Mouse (Mus musculus) heart, adult 2 months (tissue): ENCODE results near the gene AB124611. TPM values are rescaled to one million over a fixed set of nuclear protein-coding genes. Genes with fewer than 3 reads are reported as not detected.
"Not testable (repeated sequence)": the region's sequence is repeated elsewhere in the genome, so short reads cannot be mapped to it uniquely, and the experiment has no call there.

Experiments used
- DNase-seq, 2 experiments: peaks; one replicate each; pipeline ENCODE4 v3.0.0; 2021
- H3K27ac ChIP-seq: fragments of 200-600 bp; 2 replicates; pipeline ENCODE4 v1.8.1; 2022
- H3K27me3 ChIP-seq: fragments of 200-500 bp; 2 replicates; pipeline ENCODE4 v1.6.1; 2012; ENCODE audit warnings: mild to moderate bottlenecking, low read length, inconsistent platforms, mixed read lengths; ENCODE audit not compliant: control insufficient read depth, insufficient read depth
- H3K36me3 ChIP-seq: fragments of 200-500 bp; 2 replicates; pipeline ENCODE4 v1.6.1; 2012; ENCODE audit warnings: low read length, inconsistent platforms; ENCODE audit not compliant: control insufficient read depth, insufficient read depth
- H3K4me1 ChIP-seq: fragments of 200-500 bp; 2 replicates; pipeline ENCODE4 v1.6.1; 2011; ENCODE audit warnings: low read length; ENCODE audit not compliant: control insufficient read depth, insufficient read depth
- H3K4me3 ChIP-seq: fragments of 200-600 bp; 2 replicates; pipeline ENCODE4 v1.8.1; 2022
- H3K79me2 ChIP-seq: fragments of 200-500 bp; replicated peaks from 2 replicates; pipeline ENCODE4 v1.6.1; 2012; ENCODE audit warnings: mild to moderate bottlenecking, inconsistent platforms, low read length, moderate library complexity, mixed read lengths; ENCODE audit not compliant: control insufficient read depth, insufficient read depth
- H3K9ac ChIP-seq: fragments of 200-500 bp; 2 replicates; pipeline ENCODE4 v1.6.1; 2012; ENCODE audit warnings: low read depth, mild to moderate bottlenecking, control low read depth, inconsistent platforms, low read length, mixed read lengths
- CTCF ChIP-seq: fragments of 200-600 bp; IDR thresholded peaks from 2 replicates; pipeline ENCODE4 v1.8.1; 2022; ENCODE audit warnings: antibody characterized with exemption, mild to moderate bottlenecking, moderate library complexity
- EP300 ChIP-seq: fragments of 200-500 bp; IDR thresholded peaks from 2 replicates; pipeline ENCODE4 v1.6.1; 2011; ENCODE audit warnings: low read depth, low read length, control low read depth; ENCODE audit not compliant: insufficient read depth
- POLR2A ChIP-seq: fragments of 200-500 bp; IDR thresholded peaks from 2 replicates; pipeline ENCODE4 v1.6.1; 2011; ENCODE audit warnings: mild to moderate bottlenecking, low read depth, low read length, control low read depth; ENCODE audit not compliant: insufficient read depth
- WGBS: fragments of 180-500 bp; shearing (Covaris S2); methylation state at CpG from one replicate; pipeline ENCODE4 v1.1.7; 2018; 5-methylcytosine and 5-hydroxymethylcytosine counted together
- intact Hi-C: fragments of 180-260 bp; cut with DNase I; formaldehyde crosslinking; loops from one replicate; pipeline ENCODE4 v1.15.1; 2025
- polyA plus RNA-seq: library from polyadenylated mRNA; depleted of rRNA; stranded (reverse); fragments of >200 nt; gene quantifications from 2 replicates; pipeline ENCODE4 v1.2.3, GENCODE M21; 2012
- total RNA-seq, 2 experiments: library from RNA; stranded (reverse); gene quantifications; 2 replicates each; pipeline ENCODE4 v1.2.3; 2021

AB124611 gene
- total and polyA plus RNA-seq, 3 experiments: 1.4 to 2.4 (median 1.5) TPM

GRCm38 (mm10) chr9:21527100-21527801 lies 1.3 kb downstream of the AB124611 start:
- no peaks in the 10 kb centered on the region for H3K79me2 ChIP-seq
- no peak overlapping the region for H3K4me3 ChIP-seq
- intact Hi-C loops: no loop called here
- no peaks in the 10 kb centered on the region for H3K36me3 ChIP-seq
- no peaks in the 10 kb centered on the region for H3K27me3 ChIP-seq
- no peak for DNase-seq
- TF ChIP-seq EP300: no peak
- no peak for TF ChIP-seq CTCF
- no peak for TF ChIP-seq POLR2A
- WGBS: 100% methylated on average over 2 of the region's 2 CpGs
- no peak overlapping the region for H3K27ac ChIP-seq
- no peaks in the 10 kb centered on the region for H3K4me1 ChIP-seq
- no peak overlapping the region for H3K9ac ChIP-seq

GRCm38 (mm10) chr9:21527917-21528324 lies 1.9 kb downstream of the AB124611 start:
- intact Hi-C loops: no loop called here
- Histone ChIP-seq H3K36me3 (no peaks in the 10 kb centered on the region), H3K9ac (no peak overlapping the region), H3K4me1 (no peaks in the 10 kb centered on the region), H3K79me2 (no peaks in the 10 kb centered on the region), H3K27ac (no peak overlapping the region), H3K4me3 (no peak overlapping the region), H3K27me3 (no peaks in the 10 kb centered on the region)
- DNase-seq: no peak
- WGBS: 46% methylated on average over 1 of the region's 1 CpGs
- no peak for TF ChIP-seq EP300
- no peak for TF ChIP-seq POLR2A
- no peak for TF ChIP-seq CTCF

DNA sequence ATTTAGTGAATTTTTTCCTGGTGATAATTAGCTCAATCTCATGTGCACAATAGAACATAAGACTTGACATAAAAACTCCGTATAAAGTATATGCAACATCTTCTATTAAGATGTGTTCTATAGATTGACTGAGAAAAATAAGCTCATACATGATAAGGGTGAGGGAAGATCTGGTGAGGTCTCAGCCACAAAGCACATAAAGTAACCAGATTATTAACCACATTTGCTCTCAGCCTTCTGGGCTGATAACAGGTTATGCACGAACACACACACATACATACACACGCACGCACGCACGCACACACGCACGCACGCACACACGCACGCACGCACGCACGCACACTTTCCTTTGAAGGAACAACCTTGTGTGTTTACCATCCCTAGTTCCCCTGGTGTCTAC lies 10.5 kb downstream of the AB124611 start:
- H3K27ac ChIP-seq: no peak overlapping the region
- H3K9ac ChIP-seq: no peak overlapping the region
- H3K4me3 ChIP-seq: no peak overlapping the region
- no peaks in the 10 kb centered on the region for H3K27me3 ChIP-seq
- 96% methylated on average over 14 of the region's 14 CpGs for WGBS
- intact Hi-C loops: no loop called here
- no peaks in the 10 kb centered on the region for H3K36me3 ChIP-seq
- H3K4me1 ChIP-seq: no peaks in the 10 kb centered on the region
- no peak for DNase-seq
- TF ChIP-seq CTCF (no peak), EP300 (no peak), POLR2A (no peak)
- no peaks in the 10 kb centered on the region; the same call in 1 of the 2 replicates for H3K79me2 ChIP-seq

DNA sequence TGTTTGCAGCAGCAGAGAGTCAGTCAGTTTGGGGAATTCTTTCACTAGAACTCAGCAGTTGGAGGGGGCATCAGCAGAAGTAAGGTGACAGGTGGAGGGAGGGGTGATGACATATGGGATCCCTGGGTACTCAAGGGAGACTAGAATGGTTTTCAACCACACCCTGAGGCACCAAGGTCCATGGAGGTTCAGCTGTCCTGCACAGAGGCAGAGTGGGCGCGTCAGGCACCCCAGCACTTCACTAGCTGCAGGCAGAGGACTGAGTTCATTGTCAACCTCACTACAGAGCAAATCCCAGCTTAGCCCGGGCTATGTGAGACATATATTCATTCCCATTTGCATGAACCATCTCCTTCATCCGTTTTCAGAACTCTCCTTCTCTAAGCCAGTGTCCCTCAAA lies 11.0 kb downstream of the AB124611 start:
- TF ChIP-seq CTCF: no peak
- TF ChIP-seq EP300: no peak
- no peak for TF ChIP-seq POLR2A
- no peaks in the 10 kb centered on the region for H3K27me3 ChIP-seq
- H3K79me2 ChIP-seq: no peaks in the 10 kb centered on the region; the same call in 1 of the 2 replicates
- DNase-seq: no peak
- 79% methylated on average over 4 of the region's 4 CpGs for WGBS
- H3K9ac ChIP-seq: no peak overlapping the region
- intact Hi-C loops: no loop called here
- H3K36me3 ChIP-seq: no peaks in the 10 kb centered on the region
- no peak overlapping the region for H3K4me3 ChIP-seq
- H3K4me1 ChIP-seq: no peaks in the 10 kb centered on the region
- no peak overlapping the region for H3K27ac ChIP-seq

- Histone ChIP-seq H3K4me3 (no peak overlapping the region), H3K79me2 (no peaks in the 10 kb centered on the region; the same call in 1 of the 2 replicates), H3K4me1 (no peaks in the 10 kb centered on the region), H3K9ac (no peak overlapping the region), H3K27me3 (no peaks in the 10 kb centered on the region), H3K27ac (no peak overlapping the region), H3K36me3 (no peaks in the 10 kb centered on the region)
- TF ChIP-seq CTCF: no peak
- TF ChIP-seq EP300: no peak
- no peak for TF ChIP-seq POLR2A
- 58% methylated on average over 7 of the region's 7 CpGs for WGBS
- no peak for DNase-seq
- intact Hi-C loops: no loop called here
Observed at GRCm38 (mm10) chr9:21539981-21540753, 14.2 kb downstream of the AB124611 start.

DNA sequence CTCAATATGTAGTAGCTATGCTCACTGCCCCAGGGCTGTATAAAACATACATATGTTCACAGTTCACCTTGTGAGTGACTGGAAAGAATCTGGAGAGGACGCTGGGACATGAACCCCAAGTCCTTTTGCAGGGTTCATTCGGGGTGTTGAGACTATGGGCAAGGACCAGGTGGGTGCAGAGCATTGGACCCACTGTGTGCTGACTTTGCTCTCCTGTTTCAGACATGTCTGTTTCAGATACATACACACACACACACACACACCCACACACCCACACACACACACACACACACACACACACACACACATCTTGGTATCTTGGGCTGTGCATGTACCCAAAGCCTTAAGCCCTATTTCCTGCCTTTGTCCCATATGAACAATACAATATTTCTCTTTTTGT lies 16.0 kb downstream of the AB124611 start:
- H3K27ac ChIP-seq, H3K4me3 ChIP-seq, H3K36me3 ChIP-seq, H3K79me2 ChIP-seq, DNase-seq, H3K9ac ChIP-seq, H3K4me1 ChIP-seq, intact Hi-C loops, H3K27me3 ChIP-seq: not testable (repeated sequence)
- WGBS: 92% methylated on average over 2 of the region's 2 CpGs
